Mouse (Mus musculus): Measurements from ENCODE around the gene Zscan29.
"Not testable (repeated sequence)": the region's sequence is repeated elsewhere in the genome, so short reads cannot be mapped to it uniquely, and the experiment has no call there.

Zscan29 gene

DNA sequence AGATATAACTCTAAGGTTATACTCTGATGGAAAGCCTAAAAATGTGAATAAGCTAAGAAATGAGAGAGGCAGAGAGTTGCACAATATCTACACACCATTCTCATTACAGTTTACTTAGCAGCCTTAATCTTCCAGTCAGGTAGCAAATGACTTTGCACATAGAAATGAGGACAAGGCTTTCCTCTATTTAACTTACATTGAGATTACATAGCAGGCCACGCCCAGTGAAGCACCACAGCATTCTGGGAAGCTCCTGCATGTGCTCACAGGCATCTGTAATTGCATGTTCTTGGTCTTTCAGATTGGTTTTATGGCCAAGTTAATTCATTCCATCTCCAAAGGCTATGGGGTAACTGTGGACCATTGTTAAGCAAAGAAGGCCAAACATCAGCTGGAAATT lies 38.1 kb downstream of the Zscan29 start:
- no peak for DNase-seq (ENCODE audit: low spot score)

DNA sequence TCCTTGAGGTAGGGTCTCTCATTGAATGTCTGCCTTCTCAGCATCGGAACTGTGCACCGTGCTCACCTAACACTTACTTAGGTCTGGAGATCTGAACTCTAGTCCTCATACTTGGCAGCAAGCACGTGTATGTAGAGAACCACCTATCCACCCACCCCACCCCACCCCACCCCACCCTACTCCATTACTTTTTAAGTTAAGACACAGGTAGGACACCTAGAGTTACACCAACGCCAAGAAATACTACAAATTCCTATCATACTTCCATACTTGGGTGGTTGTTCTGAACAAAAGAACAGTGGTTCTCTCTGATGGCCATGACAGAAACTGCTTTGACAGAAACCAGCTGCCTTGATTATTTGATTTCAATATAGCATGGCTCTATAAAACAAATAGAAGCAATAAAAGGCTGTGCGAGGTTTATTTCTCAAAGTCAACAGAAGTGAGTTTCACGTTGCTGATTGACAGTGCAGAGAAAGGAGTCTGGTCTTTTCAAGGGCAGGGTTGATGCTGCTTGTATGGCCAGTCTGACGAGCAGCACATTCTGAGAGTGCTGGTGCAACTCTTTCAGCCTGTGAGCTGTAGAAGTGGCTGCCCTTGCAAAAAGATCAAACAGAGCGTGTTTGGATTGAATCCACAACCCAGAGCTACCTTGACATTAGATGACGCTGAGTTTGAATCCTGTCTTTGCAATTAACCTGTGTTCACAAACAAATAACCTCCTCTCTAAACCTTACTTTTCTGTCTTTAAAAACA lies 41.9 kb downstream of the Zscan29 start:
- no peak for DNase-seq (ENCODE audit: low spot score)

DNA sequence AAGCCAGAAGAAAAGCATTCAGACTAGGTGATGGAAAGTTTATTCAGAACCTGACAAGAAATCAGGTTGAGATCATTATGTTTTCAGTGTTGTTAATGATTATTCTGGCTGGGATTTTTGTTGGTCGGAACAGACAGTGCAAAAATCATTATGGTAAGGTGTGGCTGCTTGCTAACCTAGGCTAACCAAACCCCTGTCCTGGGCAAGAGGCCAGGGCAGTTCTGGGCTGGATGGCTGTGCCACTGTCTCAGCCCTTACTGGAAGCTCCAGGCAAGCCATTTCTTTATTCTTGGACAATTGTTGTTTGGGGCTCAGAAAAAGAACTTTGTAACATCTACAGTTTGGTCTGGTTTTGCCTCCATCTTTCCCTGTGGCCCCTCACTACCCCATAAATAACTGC lies 43.4 kb downstream of the Zscan29 start:
- DNase-seq (ENCODE audit: low spot score) = no peak

DNA sequence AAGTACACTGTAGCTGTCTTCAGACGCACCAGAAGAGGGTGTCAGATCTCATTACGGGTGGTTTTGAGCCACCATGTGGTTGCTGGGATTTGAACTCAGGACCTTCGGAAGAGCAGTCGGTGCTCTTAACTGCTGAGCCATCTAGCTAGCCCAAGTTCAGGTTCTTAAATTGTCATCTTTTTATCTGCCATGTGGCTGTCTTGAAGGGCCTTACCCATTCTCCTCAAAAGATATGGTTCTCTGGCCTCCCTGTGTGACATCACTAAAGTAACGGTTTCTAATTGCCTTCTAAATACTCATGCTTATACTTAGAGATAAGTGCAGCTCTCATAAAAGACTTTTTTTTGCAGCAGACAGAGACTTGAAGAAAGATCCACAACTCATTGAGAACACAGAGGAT lies 44.6 kb downstream of the Zscan29 start:
- not testable (repeated sequence) for DNase-seq (ENCODE audit: low spot score)

DNA sequence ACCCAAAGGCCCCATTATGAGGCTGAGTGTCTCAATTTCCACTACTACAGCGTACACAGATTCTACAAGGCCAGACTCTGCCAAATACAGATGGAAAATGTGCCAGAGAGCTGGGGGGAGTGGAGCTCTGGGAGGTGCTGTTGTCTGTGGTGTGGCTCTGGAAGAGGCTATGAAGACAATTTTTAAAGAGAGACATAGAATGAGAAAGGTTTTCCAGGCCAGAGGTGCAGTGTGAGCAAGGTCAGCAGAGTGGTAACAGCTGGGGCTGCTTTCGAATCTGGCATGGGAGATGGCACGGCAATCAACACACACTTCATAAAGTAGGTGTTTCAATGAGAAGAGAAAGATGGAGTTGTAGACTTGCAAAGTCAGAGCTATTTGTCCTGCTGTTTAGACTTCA lies 51.7 kb downstream of the Zscan29 start:
- DNase-seq (ENCODE audit: low spot score) = no peak

DNA sequence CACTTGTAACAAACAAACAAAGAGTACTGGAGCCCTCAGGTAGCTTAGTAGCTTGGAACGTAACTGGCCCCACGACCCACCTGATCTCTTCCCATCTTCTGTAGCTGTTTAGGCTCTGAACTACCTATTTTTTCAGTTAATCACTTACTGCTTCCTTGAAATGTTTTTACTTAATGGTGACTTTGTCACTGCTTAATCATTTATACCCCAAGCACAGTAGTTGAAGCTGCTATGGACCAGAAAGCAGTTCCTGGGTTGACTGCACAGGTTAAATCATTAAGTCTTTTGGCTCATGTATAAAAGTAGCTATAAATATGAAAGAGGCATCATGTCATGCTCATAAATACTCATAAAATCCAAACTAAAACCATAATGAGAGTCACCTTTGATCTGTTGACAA lies 55.5 kb downstream of the Zscan29 start:
- no peak for DNase-seq (ENCODE audit: low spot score)

DNA sequence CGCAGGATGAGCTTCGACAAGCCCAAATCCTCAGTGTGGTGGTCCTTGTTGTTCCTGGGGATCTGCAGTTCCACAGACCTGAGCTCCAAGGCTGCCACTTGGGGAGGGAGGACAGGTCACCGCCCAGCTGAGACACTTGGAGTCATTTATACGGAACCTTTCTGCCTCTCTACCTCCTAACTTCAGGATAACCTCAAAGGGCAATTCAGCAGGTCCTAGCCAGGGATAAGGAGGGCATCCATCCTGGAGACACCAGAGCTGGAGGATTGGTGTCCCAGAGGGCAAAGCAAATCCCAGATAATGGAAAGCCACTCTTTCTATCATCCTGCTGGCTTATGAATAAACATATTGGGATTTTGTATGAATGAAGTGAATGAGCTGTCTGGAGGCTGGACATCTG lies 61.2 kb downstream of the Zscan29 start, which contains the start of gene Tgm7:
Gene Tgm7, minus strand, starts transcription at position 101 of the 400 bp plus-strand sequence.
- DNase-seq (ENCODE audit: low spot score) = no peak
